Mouse (Mus musculus) left cerebral cortex, adult 18-20 months (tissue): ENCODE data around the gene Acbd4. TPM values are rescaled to one million over a fixed set of nuclear protein-coding genes. Genes with fewer than 3 reads are reported as not detected.
A peak's percentile ranks its signal among the peaks of the same experiment; 100 is the strongest.

Source experiments
- DNase-seq, 2 experiments: peaks; one replicate each; pipeline ENCODE4 v3.0.0; 2021 to 2022; ENCODE audit warnings: low spot score in 2 of 2, mixed read lengths in 1 of 2
- total RNA-seq, 2 experiments: library from RNA; stranded (reverse); gene quantifications; 2 replicates each; pipeline ENCODE4 v1.2.3; 2021

The Acbd4 gene
- total RNA-seq, 2 experiments from 2014 or later, result 85.2 to 90.4 TPM

DNA sequence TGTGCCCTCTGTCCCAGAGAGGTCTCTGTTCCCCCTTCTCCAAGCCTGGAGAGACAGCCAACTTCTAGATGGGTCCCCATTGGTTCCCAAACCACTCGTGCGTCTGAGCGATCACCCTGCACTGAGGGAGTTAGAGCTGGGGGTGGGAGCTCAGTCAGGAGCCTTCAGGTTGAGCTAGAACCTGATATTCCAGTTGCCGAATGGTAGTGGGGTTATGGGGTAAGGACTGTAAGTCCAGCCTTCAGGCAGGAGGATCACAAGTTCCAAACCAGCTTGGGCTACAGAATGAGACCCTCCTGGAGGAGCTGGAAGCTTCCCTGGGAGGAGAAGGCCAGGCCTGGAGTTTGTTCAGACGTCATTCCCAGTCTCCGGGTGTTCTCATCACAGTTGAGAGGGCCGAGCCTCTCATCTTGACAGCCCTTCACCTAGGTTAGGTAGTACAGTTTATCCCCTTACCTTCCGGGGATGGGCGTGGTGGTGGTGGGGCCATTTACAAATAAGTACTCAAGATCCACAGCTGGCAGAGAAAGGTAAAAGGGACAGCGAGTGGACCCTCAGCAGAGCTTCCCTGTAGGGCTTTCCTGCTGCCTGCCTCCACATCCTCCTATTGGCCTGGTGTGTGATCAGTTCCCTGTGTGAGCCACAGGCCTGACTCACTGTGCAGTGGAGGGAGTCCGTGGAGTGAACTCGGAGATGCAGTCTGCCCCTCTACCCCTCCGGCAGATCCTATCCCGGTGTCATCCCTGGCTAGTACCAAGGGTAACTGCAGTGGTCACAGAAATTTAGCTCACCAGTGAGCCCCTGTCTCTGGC is 38.7 kb downstream of the Acbd4 start:
- DNase-seq, result no peak

- no peak for DNase-seq
Observed at GRCm38 (mm10) chr11:103140763-103141100, 39.2 kb downstream of the Acbd4 start.

DNA sequence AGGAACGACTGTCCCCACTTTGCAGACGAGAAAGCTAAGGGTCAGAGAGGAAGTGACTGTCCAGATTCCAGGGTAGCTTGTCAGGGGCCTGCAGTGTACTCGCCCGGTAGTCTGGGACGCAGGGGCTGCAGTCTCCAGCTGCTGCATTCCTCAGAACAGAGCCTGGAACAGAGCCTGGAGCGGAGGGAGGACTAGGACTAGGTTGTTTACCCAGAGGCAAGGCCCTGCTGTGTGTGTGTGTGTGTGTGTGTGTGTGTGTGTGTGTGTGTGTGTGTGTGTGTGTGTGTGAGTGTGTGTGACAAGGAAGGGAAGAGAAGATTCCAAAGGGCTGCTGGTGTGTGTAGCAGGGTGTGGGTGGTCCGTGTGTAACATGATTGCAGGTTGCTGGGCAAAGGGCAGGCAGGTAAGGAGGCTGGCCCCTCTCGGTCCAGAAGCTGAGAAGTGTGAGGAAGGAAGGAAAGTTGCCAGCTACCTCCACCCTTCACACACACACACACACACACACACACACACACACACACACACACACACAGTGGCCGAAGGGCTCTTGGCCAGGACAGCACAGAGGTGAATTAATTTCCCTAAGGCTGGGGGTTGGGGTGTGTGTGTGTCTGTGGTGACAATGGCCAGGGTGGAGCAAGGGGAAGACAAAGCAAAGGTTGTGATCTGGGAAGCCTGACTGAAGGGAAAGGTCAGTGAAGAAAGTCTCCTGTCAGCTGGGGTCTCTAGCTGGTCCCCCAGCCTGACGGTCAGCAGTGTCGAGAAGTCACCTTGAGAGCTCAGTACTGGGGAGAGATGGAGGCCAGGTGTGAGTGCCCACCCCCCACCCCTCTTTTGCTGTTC is 39.8 kb downstream of the Acbd4 start:
- DNase-seq, result no peak

GRCm38 (mm10) chr11:103141944-103142255 is 40.4 kb downstream of the Acbd4 start:
- no peak for DNase-seq

DNA sequence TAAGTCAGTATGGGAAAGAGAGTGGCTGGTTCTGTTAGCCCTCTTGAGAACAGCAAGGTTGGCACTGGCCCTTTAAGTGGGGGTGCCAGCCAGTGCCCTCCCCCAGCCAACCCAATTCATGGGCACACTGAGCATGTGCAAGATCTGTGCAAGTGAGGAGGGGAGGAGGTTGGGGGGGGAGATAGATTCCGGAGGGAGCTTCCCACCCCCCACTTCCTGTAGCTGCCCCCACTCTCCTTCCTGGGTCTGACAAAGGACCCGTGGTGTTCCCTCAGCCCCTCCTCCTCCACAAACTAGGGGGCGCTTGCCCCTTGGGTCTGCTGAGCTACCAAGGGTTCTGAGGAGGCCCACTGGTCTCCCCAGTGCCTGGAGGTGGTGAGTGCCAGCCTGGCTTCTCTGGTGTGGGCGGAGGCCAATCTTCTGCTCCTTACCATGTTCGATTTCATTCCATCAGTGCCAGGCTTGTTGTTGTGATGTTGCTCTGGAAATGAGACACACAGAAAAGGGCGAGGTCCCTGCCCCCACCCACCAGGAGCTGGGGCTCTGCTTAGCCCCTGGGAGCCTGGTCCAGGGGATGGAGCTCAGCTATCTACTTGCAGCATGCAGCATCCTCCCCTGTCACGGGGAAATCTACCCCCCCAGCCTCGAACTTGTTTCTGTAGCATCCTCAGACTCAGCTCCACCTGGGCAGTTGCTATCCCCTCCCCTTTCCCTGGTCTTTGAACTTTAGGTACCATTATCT is 41.1 kb downstream of the Acbd4 start:
- DNase-seq, result peak; percentile 81 to 89

GRCm38 (mm10) chr11:103144309-103145285 is 43.1 kb downstream of the Acbd4 start:
- DNase-seq, result no peak

DNA sequence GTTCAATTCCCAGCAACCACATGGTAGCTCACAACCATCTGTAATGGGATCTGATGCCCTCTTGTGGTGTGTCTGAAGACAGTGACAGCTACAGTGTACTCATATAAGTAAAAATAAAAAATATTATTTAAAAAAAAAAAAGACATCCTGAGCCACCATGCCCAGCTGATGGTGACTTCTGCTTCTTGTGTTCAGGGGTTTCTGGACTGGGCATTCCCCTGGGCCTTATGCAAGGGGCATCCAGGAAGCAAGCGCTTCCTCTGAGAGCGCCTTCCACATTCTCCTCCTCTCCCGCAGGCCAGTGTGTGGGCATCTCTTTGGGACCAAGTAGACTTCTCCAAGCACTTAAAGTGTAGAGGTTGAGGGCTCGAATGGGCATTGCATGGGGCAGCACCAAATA is 44.9 kb downstream of the Acbd4 start:
- no peak for DNase-seq

DNA sequence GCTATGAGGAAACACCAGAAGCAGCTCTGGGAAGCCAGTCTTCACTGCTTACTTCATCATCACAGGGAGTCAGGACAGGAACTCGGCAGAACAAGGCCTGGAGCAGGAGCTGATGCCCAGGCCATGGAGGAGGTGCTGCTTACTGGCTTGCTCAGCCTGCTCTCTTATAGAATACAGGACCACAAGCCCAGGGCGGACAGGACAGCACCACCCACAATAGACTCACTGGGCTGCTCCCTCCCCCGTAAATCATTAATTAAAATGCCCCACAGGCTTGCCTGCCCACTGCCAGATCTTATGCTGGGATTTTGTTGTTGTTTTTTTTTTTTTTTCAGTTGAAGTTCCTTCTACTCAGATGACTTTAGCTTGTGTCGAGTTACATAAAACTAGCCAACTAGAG is 46.3 kb downstream of the Acbd4 start:
- DNase-seq, result no peak

DNA sequence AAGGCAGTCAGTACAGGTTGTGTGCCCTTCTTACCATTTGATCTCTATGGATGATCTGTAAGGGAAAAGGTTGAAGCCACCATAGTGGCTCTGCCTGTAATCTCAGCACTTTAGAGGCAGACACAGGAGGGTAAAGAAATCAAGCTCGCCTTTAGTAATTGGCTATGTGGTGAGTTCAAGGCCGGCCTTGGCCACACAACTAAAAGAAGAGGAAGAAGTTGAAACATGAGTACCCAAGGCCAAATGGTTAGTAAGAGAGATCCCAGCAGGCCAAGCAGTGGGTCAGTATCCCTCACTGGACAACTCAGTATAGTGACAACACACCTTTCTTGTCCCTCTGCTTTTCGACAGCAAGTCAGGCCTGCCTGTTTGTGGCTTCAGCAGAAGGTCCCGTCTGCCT is 48.3 kb downstream of the Acbd4 start:
- no peak for DNase-seq

DNA sequence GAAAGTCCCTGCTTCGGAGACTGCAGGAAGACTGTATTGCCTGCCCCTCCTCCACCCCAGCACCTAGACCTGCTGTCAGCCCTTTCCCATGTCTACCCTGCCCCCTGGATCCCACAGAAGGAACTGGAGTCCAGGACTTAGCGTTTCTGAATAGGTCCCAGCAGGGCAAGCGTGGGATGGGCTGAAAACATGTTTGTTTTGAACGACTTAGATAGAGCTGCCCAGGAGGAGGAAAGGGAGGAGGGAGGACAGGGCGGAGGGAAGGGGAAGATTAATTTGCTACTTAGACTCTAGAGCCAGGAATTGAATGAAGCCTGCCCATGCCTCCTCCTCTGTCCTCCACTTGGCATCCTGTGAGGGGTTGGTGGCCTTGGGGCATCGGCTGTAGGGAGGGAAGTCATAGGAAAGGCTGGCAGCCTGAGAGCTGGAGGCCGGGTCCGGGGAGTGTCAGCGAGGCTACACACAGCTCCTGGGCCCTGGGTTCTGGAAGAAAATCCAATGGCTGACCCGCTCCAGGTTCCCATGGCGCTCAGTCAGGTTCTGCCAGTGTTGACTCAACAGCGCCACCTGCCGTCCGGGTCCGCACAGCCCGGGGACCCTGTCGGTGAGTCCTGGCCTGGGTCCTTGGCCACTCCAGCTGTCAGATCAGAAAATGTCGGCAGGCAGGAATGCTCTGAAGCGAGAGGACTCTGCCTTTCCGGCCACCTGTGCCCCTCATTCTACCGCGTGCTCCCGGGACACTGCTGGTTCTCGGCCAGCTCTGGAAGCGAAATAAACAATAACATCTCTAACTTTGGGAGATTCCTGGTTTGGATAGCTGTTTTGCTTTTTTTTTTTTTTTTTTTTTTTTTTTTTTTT is 57.4 kb downstream of the Acbd4 start:
- peak; percentile 95 to 96 for DNase-seq

GRCm38 (mm10) chr11:103160738-103161137 is 59.3 kb downstream of the Acbd4 start:
- no peak for DNase-seq

DNA sequence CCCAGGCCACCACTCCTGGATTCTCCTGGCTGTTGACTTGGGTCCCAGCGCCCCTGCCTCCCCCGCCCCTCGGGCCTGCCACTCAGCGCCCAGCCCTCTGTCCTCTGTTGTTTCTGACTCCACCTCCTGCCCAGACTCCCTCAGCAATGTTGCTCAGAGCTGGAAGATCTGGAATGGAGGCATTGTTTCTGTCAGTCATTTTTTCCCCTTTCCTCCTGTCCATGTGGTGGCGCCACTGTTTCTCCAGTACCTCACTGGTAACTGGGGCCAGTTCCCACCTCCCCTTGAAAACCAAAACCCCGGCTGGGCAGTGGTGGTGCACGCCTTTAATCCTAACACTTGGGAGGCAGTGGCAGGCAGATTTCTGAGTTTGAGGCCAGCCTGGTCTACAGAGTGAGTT is 60.0 kb downstream of the Acbd4 start:
- no peak for DNase-seq

Other genes starting within 250 kb of the Acbd4 start
- gene Eftud2, start 220.7 kb upstream of the Acbd4 start, total RNA-seq, result 100 to 1,000 TPM; 118 to 122 TPM
- gene Ccdc103, start 220.5 kb upstream of the Acbd4 start, total RNA-seq, result 1 to 10 TPM; 1.4 TPM
- gene Fam187a, start 216.5 kb upstream of the Acbd4 start, total RNA-seq, result under 1 TPM in 1 of 2 experiments, not detected in 1; 0.42 TPM
- gene Gfap, start 200.8 kb upstream of the Acbd4 start, total RNA-seq, result 100 to 1,000 TPM; 137 to 174 TPM
- under 1 TPM in 1 of 2 experiments, not detected in 1; 0.46 TPM for gene Kif18b, start 176.6 kb upstream of the Acbd4 start, total RNA-seq
- gene C1ql1, start 155.0 kb upstream of the Acbd4 start, total RNA-seq, result 10 to 100 TPM; 12.3 to 15.7 TPM
- 100 to 1,000 TPM; 130 to 131 TPM for gene Nmt1, start 73.5 kb upstream of the Acbd4 start, total RNA-seq
- 10 to 100 TPM; 44.4 to 44.6 TPM for gene Dcakd, start 73.3 kb upstream of the Acbd4 start, total RNA-seq
- 10 to 100 TPM; 20.4 to 21.7 TPM for gene Plcd3, start within 50 bp of the Acbd4 start, total RNA-seq
- gene Hexim1, start 14.5 kb downstream of the Acbd4 start, total RNA-seq, result 10 to 100 TPM; 42.6 to 52.8 TPM
- 10 to 100 TPM; 16.1 to 16.2 TPM for gene Hexim2, start 30.7 kb downstream of the Acbd4 start, total RNA-seq
- gene Fmnl1, start 69.4 kb downstream of the Acbd4 start, total RNA-seq, result 100 to 1,000 TPM; 169 to 206 TPM
- gene 1700023F06Rik, start 106.9 kb downstream of the Acbd4 start, total RNA-seq, result 1 to 10 TPM; 1.8 to 2.0 TPM
- 1 to 10 TPM; 1.5 to 1.8 TPM for gene Spata32, start 116.8 kb downstream of the Acbd4 start, total RNA-seq
- 1 to 10 TPM; 5.7 to 5.9 TPM for gene Map3k14, start 165.8 kb downstream of the Acbd4 start, total RNA-seq